Mouse (Mus musculus): Measurements from ENCODE around the gene Disc1.

- TF ChIP-seq CTCF (IDR thresholded peaks at IDR 0.05; ENCODE audit: insufficient read depth, low read length), result no peak
- TF ChIP-seq POLR2A (IDR thresholded peaks at IDR 0.05; ENCODE audit: borderline replicate concordance, extremely low read depth, low read depth, low read length), result no peak
These were observed 77.3 kb downstream of the Disc1 start for GRCm38 (mm10) chr8:125131265-125131664.

Measured in lung, adult 2 months (tissue).